7 mouse cellular contexts compared by ENCODE assay signal in the genomic region with DNA sequence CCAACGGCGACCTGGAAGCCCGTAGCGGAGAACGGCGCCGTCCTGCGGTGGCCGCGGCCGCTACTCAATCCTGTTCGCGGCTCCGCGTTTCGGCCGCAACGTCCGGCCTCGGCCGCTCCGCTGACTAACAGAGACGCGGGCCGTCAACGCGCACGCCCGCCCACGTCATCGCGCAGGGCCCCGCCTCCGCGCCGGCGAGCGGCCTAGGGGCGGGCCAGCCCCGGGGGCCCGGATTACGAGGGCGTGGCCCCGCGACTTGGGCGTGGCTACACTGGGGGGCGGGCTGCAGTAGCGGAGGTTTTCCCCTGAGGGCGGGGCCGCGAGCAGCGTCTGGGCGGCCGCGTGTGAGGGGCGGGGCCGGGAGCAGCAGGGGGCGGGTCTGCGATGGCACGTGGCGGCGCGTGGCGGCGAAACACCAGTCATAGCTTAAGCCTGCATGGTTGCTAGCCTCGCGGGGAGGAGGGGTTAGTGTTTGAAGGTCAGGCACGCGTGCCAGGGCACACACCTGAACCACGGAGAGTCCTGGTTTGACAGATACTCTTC. TPM values are rescaled to one million over a fixed set of nuclear protein-coding genes. Genes with fewer than 3 reads are reported as not detected.
DNase-seq lines count a peak whose midpoint lies in the region; ATAC-seq lines count a peak whose summit lies in the region.

Mapk8 (minus strand) TSS at position 132 of the 543 bp plus-strand sequence.

- H3K36me3 ChIP-seq in limb, embryonic 10.5 days = no peaks in the 10 kb centered on the region
- H3K36me3 ChIP-seq in midbrain, embryonic 13.5 days = no peaks in the 10 kb centered on the region

- H3K27me3 ChIP-seq in limb, embryonic 10.5 days (ENCODE audit: low read depth, poor library complexity, severe bottlenecking) = peaks cover 11% of the 10 kb centered on the region
- H3K27me3 ChIP-seq in midbrain, embryonic 13.5 days = peaks cover 28% of the 10 kb centered on the region

- peak within 1 kb of the TSS; percentile 95 for H3K9ac ChIP-seq in midbrain, embryonic 13.5 days (replicated peaks)

- H3K4me3 ChIP-seq in limb, embryonic 10.5 days = peak within 1 kb of the TSS; percentile 95
- peak within 1 kb of the TSS; percentile 87 for H3K4me3 ChIP-seq in midbrain, embryonic 13.5 days (replicated peaks)

- H3K4me1 ChIP-seq in limb, embryonic 10.5 days = peaks cover 16% of the 10 kb centered on the region
- H3K4me1 ChIP-seq in midbrain, embryonic 13.5 days (replicated peaks) = peaks cover 22% of the 10 kb centered on the region

- under 1% methylated on average over 70 of the region's 70 CpGs for WGBS in limb, embryonic 10.5 days
- WGBS in midbrain, embryonic 13.5 days = under 1% methylated on average over 62 of the region's 70 CpGs

- peak; percentile 97 for ATAC-seq in granulocyte monocyte progenitor cell, adult 5-6 weeks (replicated peaks; ENCODE audit: poor library complexity, severe bottlenecking)
- ATAC-seq in midbrain, embryonic 13.5 days = peak; percentile 98

- H3K4me2 ChIP-seq in midbrain, embryonic 13.5 days (replicated peaks) = peak within 1 kb of the TSS; percentile 64

- no peaks in the 10 kb centered on the region for H3K9me3 ChIP-seq in limb, embryonic 10.5 days (replicated peaks)
- no peaks in the 10 kb centered on the region for H3K9me3 ChIP-seq in midbrain, embryonic 13.5 days

- DNase-seq in adrenal gland, adult 8-10 months = peak; percentile 95
- DNase-seq in embryo, embryonic 9.5 days (ENCODE audit: extremely low spot score) = peak; percentile 99
- peak; percentile 95 for DNase-seq in kidney, adult 11 months
- DNase-seq in limb, embryonic 10.5 days (ENCODE audit: low spot score) = peak; percentile 98
- DNase-seq in spleen, adult 12 weeks (ENCODE audit: low spot score) = peak; percentile 98

- H3K27ac ChIP-seq in limb, embryonic 10.5 days = peak within 1 kb of the TSS; percentile 98
- peak within 1 kb of the TSS; percentile 93 for H3K27ac ChIP-seq in midbrain, embryonic 13.5 days

RNA-seq across cellular contexts. Expression of gene Mapk8, which starts in this region (rescaled TPM):
- total RNA-seq in adrenal gland, adult 8-10 months (2022) = 10 to 100 TPM; 23.2 to 27.3 (median 25.8) TPM
- total RNA-seq in granulocyte monocyte progenitor cell, adult 5-6 weeks (2014; fragmentation: Nextera tagmentation) = 32.2 and 38.8 TPM in 2 replicates
- 50.2 and 53.8 TPM in 2 replicates for total RNA-seq in granulocyte monocyte progenitor cell, adult 5-6 weeks (2017)
- polyA plus RNA-seq in limb, embryonic 10.5 days (2016; fragmentation: Nextera tagmentation; extraction: Ambion mirVana) = 21.7 and 24.6 TPM in 2 replicates
- polyA plus RNA-seq in midbrain, embryonic 13.5 days (2015; fragmentation: Nextera tagmentation; extraction: Ambion mirVana) = 36.9 and 37.6 TPM in 2 replicates

Comparison
In these comparisons a context has a peak if more than half of its experiments do, and no peak if none do; other contexts are left out.
1. Peak in every context shown above with its lines: DNase-seq, ATAC-seq, H3K4me3 ChIP-seq and H3K27ac ChIP-seq.